ENCODE assay signal across 11 mouse cellular contexts in genomic region chr5:139391309-139391990, GRCm38 (mm10). TPM values are rescaled to one million over a fixed set of nuclear protein-coding genes. Genes with fewer than 3 reads are reported as not detected.
A peak's percentile ranks its signal among the peaks of the same experiment; 100 is the strongest.
DNase-seq lines count a peak whose midpoint lies in the region; ATAC-seq lines count a peak whose summit lies in the region.
"Had no signal": no experiment of that assay in that cellular context is flagged by ENCODE, and none has a peak within 500 bp of the region (broad histone marks: within the 10 kb centered on the region; RNA-seq: fewer than 3 reads in every experiment).

No protein-coding gene starts in this region.

- no peak for ATAC-seq in midbrain, embryonic 16.5 days
- no peak for ATAC-seq in hindbrain, embryonic 12.5 days (ENCODE audit: low FRiP score)
- no peak for ATAC-seq in neural tube, embryonic 15.5 days (ENCODE audit: low FRiP score)
- no peak for ATAC-seq in forebrain, embryonic 11.5 days (replicated peaks; ENCODE audit: low FRiP score)

- H3K27ac ChIP-seq in midbrain, embryonic 16.5 days (ENCODE audit: low read length) = peak overlapping the region; percentile 8; the same call in 1 of the 2 replicates
- no peak overlapping the region for H3K27ac ChIP-seq in midbrain, embryonic 10.5 days (replicated peaks)
- no peak overlapping the region for H3K27ac ChIP-seq in hindbrain, embryonic 12.5 days
- peak overlapping the region; percentile 34 for H3K27ac ChIP-seq in neural tube, embryonic 15.5 days (replicated peaks)
- H3K27ac ChIP-seq in forebrain, embryonic 11.5 days (ENCODE audit: low read depth, low read length) = no peak overlapping the region

- whole genome bisulfite sequencing in midbrain, embryonic 16.5 days = 76% methylated on average over 11 of the region's 11 CpGs
- WGBS in midbrain, embryonic 10.5 days = 84% methylated on average over 11 of the region's 11 CpGs
- 81% methylated on average over 11 of the region's 11 CpGs for WGBS in hindbrain, embryonic 12.5 days
- WGBS in neural tube, embryonic 15.5 days = 74% methylated on average over 11 of the region's 11 CpGs
- 79% methylated on average over 11 of the region's 11 CpGs for WGBS in forebrain, embryonic 11.5 days

- H3K4me2 ChIP-seq in midbrain, embryonic 16.5 days (ENCODE audit: low read length) = no peak overlapping the region
- no peak overlapping the region for H3K4me2 ChIP-seq in hindbrain, embryonic 12.5 days (replicated peaks)
- no peak overlapping the region for H3K4me2 ChIP-seq in neural tube, embryonic 15.5 days
- no peak overlapping the region for H3K4me2 ChIP-seq in forebrain, embryonic 11.5 days (ENCODE audit: low read depth, low read length, severe bottlenecking)

- H3K27me3 ChIP-seq in midbrain, embryonic 16.5 days (ENCODE audit: control insufficient read depth, insufficient read depth, low read depth, low read length) = no peaks in the 10 kb centered on the region
- H3K27me3 ChIP-seq in midbrain, embryonic 10.5 days (ENCODE audit: low read depth, poor library complexity, severe bottlenecking) = no peaks in the 10 kb centered on the region
- H3K27me3 ChIP-seq in hindbrain, embryonic 12.5 days = no peaks in the 10 kb centered on the region
- no peaks in the 10 kb centered on the region for H3K27me3 ChIP-seq in neural tube, embryonic 15.5 days (replicated peaks)
- H3K27me3 ChIP-seq in forebrain, embryonic 11.5 days (ENCODE audit: control insufficient read depth, insufficient read depth, low read length) = no peaks in the 10 kb centered on the region
- H3K27me3 ChIP-seq: CH12.LX had no signal

- intact Hi-C loops in heart, postnatal 25 days (cut with DNase I) = no loop called here

- DNase-seq in heart, adult 11 months = peak; percentile 96
- DNase-seq in heart, postnatal 25 days (ENCODE audit: low spot score) = no peak
- no peak for DNase-seq in midbrain, embryonic 10.5 days (ENCODE audit: low spot score)
- DNase-seq in spleen, postnatal 4 days (ENCODE audit: low spot score in 2 of 2) = no peak
- DNase-seq in forebrain, embryonic 11.5 days (ENCODE audit: low spot score) = no peak
- DNase-seq: spleen, adult 18-20 months had no signal

- no peaks in the 10 kb centered on the region for H3K36me3 ChIP-seq in midbrain, embryonic 16.5 days (ENCODE audit: control insufficient read depth, insufficient read depth, low read length)
- peaks cover 4% of the 10 kb centered on the region; the same call in 1 of the 2 replicates for H3K36me3 ChIP-seq in midbrain, embryonic 10.5 days
- no peaks in the 10 kb centered on the region for H3K36me3 ChIP-seq in hindbrain, embryonic 12.5 days
- H3K36me3 ChIP-seq in neural tube, embryonic 15.5 days = 0 out of 2 replicates have a peak, but pooled peaks cover 3% of the 10 kb centered on the region
- no peaks in the 10 kb centered on the region for H3K36me3 ChIP-seq in forebrain, embryonic 11.5 days (ENCODE audit: control insufficient read depth, insufficient read depth, low read length)

- peaks cover 4% of the 10 kb centered on the region; the same call in 1 of the 2 replicates for H3K4me1 ChIP-seq in midbrain, embryonic 16.5 days (ENCODE audit: control insufficient read depth, insufficient read depth, low read length)
- peaks cover 29% of the 10 kb centered on the region for H3K4me1 ChIP-seq in midbrain, embryonic 10.5 days
- H3K4me1 ChIP-seq in hindbrain, embryonic 12.5 days = peaks cover 33% of the 10 kb centered on the region
- H3K4me1 ChIP-seq in neural tube, embryonic 15.5 days = peaks cover 42% of the 10 kb centered on the region
- H3K4me1 ChIP-seq in forebrain, embryonic 11.5 days (replicated peaks; ENCODE audit: control insufficient read depth, insufficient read depth, low read length) = no peaks in the 10 kb centered on the region

- H3K4me3 ChIP-seq in midbrain, embryonic 16.5 days (ENCODE audit: low read depth, low read length) = no peak overlapping the region
- no peak overlapping the region for H3K4me3 ChIP-seq in midbrain, embryonic 10.5 days
- no peak overlapping the region for H3K4me3 ChIP-seq in hindbrain, embryonic 12.5 days
- H3K4me3 ChIP-seq in neural tube, embryonic 15.5 days (replicated peaks) = no peak overlapping the region
- no peak overlapping the region for H3K4me3 ChIP-seq in forebrain, embryonic 11.5 days (ENCODE audit: low read depth, low read length)

- no peaks in the 10 kb centered on the region for H3K9me3 ChIP-seq in midbrain, embryonic 16.5 days (replicated peaks; ENCODE audit: control insufficient read depth, low read length, poor library complexity, severe bottlenecking)
- H3K9me3 ChIP-seq in midbrain, embryonic 10.5 days (replicated peaks) = no peaks in the 10 kb centered on the region
- H3K9me3 ChIP-seq in hindbrain, embryonic 12.5 days (replicated peaks) = no peaks in the 10 kb centered on the region
- no peaks in the 10 kb centered on the region for H3K9me3 ChIP-seq in neural tube, embryonic 15.5 days (replicated peaks)
- H3K9me3 ChIP-seq in forebrain, embryonic 11.5 days (ENCODE audit: control insufficient read depth, low read length) = no peaks in the 10 kb centered on the region

- 0 out of 2 replicates have a peak overlapping the region, but pooled peaks have one; percentile 15 for H3K9ac ChIP-seq in midbrain, embryonic 16.5 days (ENCODE audit: low read depth, low read length)
- peak overlapping the region; percentile 14; the same call in 1 of the 2 replicates for H3K9ac ChIP-seq in hindbrain, embryonic 12.5 days
- no peak overlapping the region for H3K9ac ChIP-seq in neural tube, embryonic 15.5 days (replicated peaks)
- H3K9ac ChIP-seq in forebrain, embryonic 11.5 days (ENCODE audit: low read length) = no peak overlapping the region

RNA-seq across cellular contexts. Expression of gene C130050O18Rik, which starts 13.6 kb away (rescaled TPM):
- under 1 TPM; 0.70 to 0.78 TPM for total RNA-seq in heart, postnatal 25 days (2021)
- polyA plus RNA-seq in midbrain, embryonic 16.5 days (2015; fragmentation: Nextera tagmentation; extraction: Ambion mirVana) = 0.14 and 0.39 TPM in 2 replicates
- polyA plus RNA-seq in midbrain, embryonic 10.5 days (2016; fragmentation: Nextera tagmentation; extraction: Ambion mirVana) = 0.32 and 0.39 TPM in 2 replicates
- polyA plus RNA-seq in hindbrain, embryonic 12.5 days (2016; fragmentation: Nextera tagmentation; extraction: Ambion mirVana) = 0.45 and 0.90 TPM in 2 replicates
- 0.47 and 0.64 TPM in 2 replicates for polyA plus RNA-seq in neural tube, embryonic 15.5 days (2015; fragmentation: Nextera tagmentation; extraction: Ambion mirVana)
- 0.17 and 0.23 TPM in 2 replicates for polyA plus RNA-seq in forebrain, embryonic 11.5 days (2014; fragmentation: Nextera tagmentation; extraction: Ambion mirVana)
- total RNA-seq: CH12.LX had no signal

RNA-seq across cellular contexts. Expression of gene Gpr146, which starts 14.0 kb away (rescaled TPM):
- total RNA-seq in heart, postnatal 25 days (2021) = 10 to 100 TPM; 35.3 to 58.5 TPM
- 2.5 and 2.9 TPM in 2 replicates for polyA plus RNA-seq in midbrain, embryonic 16.5 days (2015; fragmentation: Nextera tagmentation; extraction: Ambion mirVana)
- 1.7 and 2.0 TPM in 2 replicates for polyA plus RNA-seq in midbrain, embryonic 10.5 days (2016; fragmentation: Nextera tagmentation; extraction: Ambion mirVana)
- 1.8 and 2.4 TPM in 2 replicates for polyA plus RNA-seq in hindbrain, embryonic 12.5 days (2016; fragmentation: Nextera tagmentation; extraction: Ambion mirVana)
- 2.6 and 3.0 TPM in 2 replicates for polyA plus RNA-seq in neural tube, embryonic 15.5 days (2015; fragmentation: Nextera tagmentation; extraction: Ambion mirVana)
- 1.8 and 1.9 TPM in 2 replicates for polyA plus RNA-seq in forebrain, embryonic 11.5 days (2014; fragmentation: Nextera tagmentation; extraction: Ambion mirVana)

RNA-seq across cellular contexts. Expression of gene Gper1, which starts 31.5 kb away (rescaled TPM):
- total RNA-seq in heart, postnatal 25 days (2021) = 1 to 10 TPM; 1.3 to 2.1 TPM
- 9.4 TPM in 2 replicates for polyA plus RNA-seq in midbrain, embryonic 16.5 days (2015; fragmentation: Nextera tagmentation; extraction: Ambion mirVana)
- polyA plus RNA-seq in midbrain, embryonic 10.5 days (2016; fragmentation: Nextera tagmentation; extraction: Ambion mirVana) = 0.77 and 2.5 TPM in 2 replicates
- 5.0 TPM in 2 replicates for polyA plus RNA-seq in hindbrain, embryonic 12.5 days (2016; fragmentation: Nextera tagmentation; extraction: Ambion mirVana)
- polyA plus RNA-seq in neural tube, embryonic 15.5 days (2015; fragmentation: Nextera tagmentation; extraction: Ambion mirVana) = 7.8 and 9.6 TPM in 2 replicates
- polyA plus RNA-seq in forebrain, embryonic 11.5 days (2014; fragmentation: Nextera tagmentation; extraction: Ambion mirVana) = 1.7 and 1.9 TPM in 2 replicates

RNA-seq across cellular contexts. Expression of gene Cyp2w1, which starts 39.0 kb away (rescaled TPM):
- total RNA-seq in heart, postnatal 25 days (2021) = not detected
- not detected in 2 replicates for polyA plus RNA-seq in midbrain, embryonic 16.5 days (2015; fragmentation: Nextera tagmentation; extraction: Ambion mirVana)
- not detected in 2 replicates for polyA plus RNA-seq in midbrain, embryonic 10.5 days (2016; fragmentation: Nextera tagmentation; extraction: Ambion mirVana)
- polyA plus RNA-seq in hindbrain, embryonic 12.5 days (2016; fragmentation: Nextera tagmentation; extraction: Ambion mirVana) = 0.41 and 0.46 TPM in 2 replicates
- polyA plus RNA-seq in neural tube, embryonic 15.5 days (2015; fragmentation: Nextera tagmentation; extraction: Ambion mirVana) = 2.1 TPM in 1 of 2 replicates, not detected in the other
- not detected in 2 replicates for polyA plus RNA-seq in forebrain, embryonic 11.5 days (2014; fragmentation: Nextera tagmentation; extraction: Ambion mirVana)
- total RNA-seq: CH12.LX; layer of hippocampus, postnatal 14 days had no signal

RNA-seq across cellular contexts. Expression of gene Cox19, which starts 40.2 kb away (rescaled TPM):
- 10 to 100 TPM; 82.2 to 91.1 TPM for total RNA-seq in heart, postnatal 25 days (2021)
- polyA plus RNA-seq in midbrain, embryonic 16.5 days (2015; fragmentation: Nextera tagmentation; extraction: Ambion mirVana) = 102 and 105 TPM in 2 replicates
- 123 and 134 TPM in 2 replicates for polyA plus RNA-seq in midbrain, embryonic 10.5 days (2016; fragmentation: Nextera tagmentation; extraction: Ambion mirVana)
- 107 and 117 TPM in 2 replicates for polyA plus RNA-seq in hindbrain, embryonic 12.5 days (2016; fragmentation: Nextera tagmentation; extraction: Ambion mirVana)
- 105 and 107 TPM in 2 replicates for polyA plus RNA-seq in neural tube, embryonic 15.5 days (2015; fragmentation: Nextera tagmentation; extraction: Ambion mirVana)
- polyA plus RNA-seq in forebrain, embryonic 11.5 days (2014; fragmentation: Nextera tagmentation; extraction: Ambion mirVana) = 103 and 130 TPM in 2 replicates

Comparison
In these comparisons a context has a peak if more than half of its experiments do, and no peak if none do; other contexts are left out.
1. H3K27ac ChIP-seq: peak in midbrain, embryonic 16.5 days (single experiment) and neural tube, embryonic 15.5 days (single experiment); none in midbrain, embryonic 10.5 days (single experiment), hindbrain, embryonic 12.5 days (single experiment) and forebrain, embryonic 11.5 days (single experiment).
2. H3K9ac ChIP-seq: peak in midbrain, embryonic 16.5 days (single experiment) and hindbrain, embryonic 12.5 days (single experiment); none in neural tube, embryonic 15.5 days (single experiment) and forebrain, embryonic 11.5 days (single experiment).